Mouse (Mus musculus) limb, embryonic 13.5 days (tissue): ENCODE data around the gene Atp11a. TPM values are rescaled to one million over a fixed set of nuclear protein-coding genes. Genes with fewer than 3 reads are reported as not detected.

Experiments
- ATAC-seq: fragments of 200-750 bp; cut with Nextera tagmentation; 2 replicates; pipeline ENCODE4 v1.8.0; 2017; ENCODE audit warnings: low read depth, moderate number of reproducible peaks, moderate TSS enrichment; ENCODE audit not compliant: low FRiP score
- H3K27ac ChIP-seq: fragments of 300-500 bp; sonication (generic); 2 replicates; pipeline ENCODE4 v1.5.1; 2015; ENCODE audit warnings: inconsistent platforms, mild to moderate bottlenecking, moderate library complexity
- H3K27me3 ChIP-seq: fragments of 300-500 bp; sonication (generic); 2 replicates; pipeline ENCODE4 v1.6.1; 2015; ENCODE audit warnings: mild to moderate bottlenecking, inconsistent platforms
- H3K36me3 ChIP-seq: fragments of 300-500 bp; sonication (generic); 2 replicates; pipeline ENCODE4 v1.6.1; 2015; ENCODE audit warnings: inconsistent platforms, mild to moderate bottlenecking, moderate library complexity
- H3K4me1 ChIP-seq: fragments of 300-500 bp; sonication (generic); 2 replicates; pipeline ENCODE4 v1.6.1; 2015; ENCODE audit warnings: inconsistent platforms
- H3K4me2 ChIP-seq: fragments of 300-500 bp; sonication (generic); replicated peaks from 2 replicates; pipeline ENCODE4 v1.6.1; 2015; ENCODE audit warnings: inconsistent platforms, mild to moderate bottlenecking, moderate library complexity
- H3K4me3 ChIP-seq: fragments of 300-500 bp; sonication (generic); 2 replicates; pipeline ENCODE4 v1.5.1; 2015; ENCODE audit warnings: moderate library complexity, mild to moderate bottlenecking, inconsistent platforms
- H3K9ac ChIP-seq: fragments of 300-500 bp; sonication (generic); 2 replicates; pipeline ENCODE4 v1.6.1; 2015; ENCODE audit warnings: mild to moderate bottlenecking, inconsistent platforms
- H3K9me3 ChIP-seq: fragments of 300-500 bp; sonication (generic); 2 replicates; pipeline ENCODE4 v1.6.1; 2016; ENCODE audit warnings: inconsistent platforms
- WGBS: fragments of 180-500 bp; shearing (Covaris S2); methylation state at CpG from one replicate; pipeline ENCODE4 v1.1.7; 2015; 5-methylcytosine and 5-hydroxymethylcytosine counted together
- polyA plus RNA-seq: library from polyadenylated mRNA; unstranded; fragments of >200 nt; fragmentation: Nextera tagmentation; extraction: Ambion mirVana; gene quantifications from 2 replicates; pipeline ENCODE4 v1.2.1, GENCODE M21; 2015

Gene Atp11a
- polyA plus RNA-seq, 1 experiment from 2014 or later, result 15.2 TPM

DNA sequence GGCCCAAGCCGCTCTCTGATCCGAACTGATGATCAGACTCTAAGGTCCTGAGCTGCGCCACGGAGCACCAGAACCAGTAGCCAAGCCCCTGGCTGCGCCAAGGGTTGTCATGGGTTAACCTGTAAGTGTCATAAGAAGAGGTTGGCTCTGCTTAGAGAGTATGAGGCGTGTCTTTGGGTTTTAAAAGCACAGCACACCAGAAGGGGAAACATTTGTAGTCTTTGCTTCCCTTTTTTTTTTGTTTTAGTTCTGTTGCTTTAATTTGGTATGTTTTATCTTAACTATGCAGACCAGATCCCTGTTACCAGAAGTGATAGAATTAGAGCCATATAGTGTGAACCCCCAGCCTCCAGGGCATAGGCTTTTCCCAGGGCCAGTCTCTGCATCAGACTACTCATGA lies 123.3 kb downstream of the Atp11a start:
- no peak for ATAC-seq
- no peaks in the 10 kb centered on the region for H3K4me1 ChIP-seq
- H3K27ac ChIP-seq, result no peak overlapping the region
- no peak overlapping the region for H3K4me3 ChIP-seq
- WGBS, result 85% methylated on average over 6 of the region's 6 CpGs
- no peaks in the 10 kb centered on the region for H3K36me3 ChIP-seq
- H3K4me2 ChIP-seq, result no peak overlapping the region
- no peak overlapping the region for H3K9ac ChIP-seq
- H3K9me3 ChIP-seq, result no peaks in the 10 kb centered on the region
- H3K27me3 ChIP-seq, result 0 out of 2 replicates have a peak, but pooled peaks cover 4% of the 10 kb centered on the region

DNA sequence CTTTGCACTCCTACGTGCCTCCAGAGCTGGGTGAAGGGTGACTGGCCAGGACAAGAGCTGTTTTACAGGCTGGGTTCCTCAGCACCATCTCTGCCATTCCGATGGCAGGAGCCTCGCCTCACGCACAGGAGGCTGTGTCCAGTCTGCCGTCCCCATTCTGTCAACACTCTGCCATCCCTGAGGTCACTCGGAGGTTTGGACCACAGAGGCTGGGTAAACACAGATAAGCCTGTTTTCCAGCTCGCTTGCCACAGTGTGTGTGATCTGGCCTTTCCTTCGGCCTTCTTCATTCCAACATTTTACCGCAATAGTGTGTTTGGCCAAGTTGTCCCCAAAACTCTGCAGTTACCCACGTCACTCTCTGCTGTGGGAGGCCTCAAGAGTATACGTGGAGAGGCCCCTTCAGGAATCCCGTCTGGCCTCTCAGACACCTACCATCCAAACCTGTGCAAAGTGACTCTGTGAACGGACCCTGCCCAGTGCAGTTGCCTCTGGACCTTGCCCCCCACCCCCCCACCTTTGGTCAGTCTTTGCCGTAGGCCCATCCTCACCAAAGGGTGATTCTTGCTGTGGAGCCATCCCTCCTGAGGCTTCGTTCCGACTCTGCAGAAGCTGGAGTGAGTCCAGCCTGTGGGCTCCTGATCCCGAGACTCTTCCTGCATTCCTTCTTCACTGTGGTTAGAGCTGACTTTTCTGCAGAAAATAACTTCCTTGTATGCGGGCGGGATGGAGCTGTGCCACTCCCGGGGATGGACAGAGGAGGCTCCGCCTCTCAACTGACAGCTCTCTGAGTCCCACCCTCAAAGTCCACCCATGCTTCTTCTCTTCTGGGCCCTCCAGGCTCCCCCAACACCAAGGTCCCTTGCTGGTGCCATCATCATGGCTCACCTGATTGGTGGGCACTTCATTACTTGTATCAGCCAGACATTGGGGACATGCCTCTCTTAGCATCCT lies 126.5 kb downstream of the Atp11a start:
- no peak for ATAC-seq
- H3K4me3 ChIP-seq, result no peak overlapping the region
- H3K27me3 ChIP-seq, result no peaks in the 10 kb centered on the region
- 83% methylated on average over 21 of the region's 21 CpGs for WGBS
- no peaks in the 10 kb centered on the region for H3K9me3 ChIP-seq
- no peak overlapping the region for H3K9ac ChIP-seq
- no peaks in the 10 kb centered on the region for H3K36me3 ChIP-seq
- H3K4me2 ChIP-seq, result no peak overlapping the region
- H3K4me1 ChIP-seq, result no peaks in the 10 kb centered on the region
- H3K27ac ChIP-seq, result no peak overlapping the region

DNA sequence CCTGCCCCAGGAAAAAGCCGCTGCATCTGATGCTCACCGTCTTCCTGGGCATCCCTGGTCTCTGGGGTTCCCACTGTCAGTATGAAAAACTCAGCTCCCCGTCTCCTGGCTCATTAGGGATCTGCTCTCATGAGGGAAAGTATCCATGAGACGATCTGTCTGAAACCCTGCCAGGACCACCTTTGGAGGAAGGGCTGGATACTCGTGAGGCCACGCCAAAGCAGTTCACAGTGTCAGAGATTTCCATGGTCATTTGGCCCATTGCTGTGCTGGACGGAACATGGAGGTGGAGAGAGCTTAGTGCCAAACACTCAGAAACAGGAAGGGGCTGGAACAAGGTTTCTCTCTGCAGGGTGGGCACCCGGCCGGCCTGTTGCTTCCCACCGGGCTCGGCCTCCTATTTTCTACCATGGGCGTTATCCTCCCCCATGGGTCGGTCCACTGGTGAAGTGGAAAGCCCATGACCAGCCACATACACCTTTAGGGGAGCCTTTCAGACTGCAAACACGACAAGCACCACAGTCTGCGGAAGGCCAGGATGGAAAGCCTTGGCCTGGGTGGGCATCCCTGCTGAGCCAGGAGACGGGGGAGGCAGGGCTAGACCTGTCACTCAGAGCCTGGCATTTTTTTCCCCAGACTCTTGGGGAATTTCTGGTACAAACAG lies 131.1 kb downstream of the Atp11a start:
- Histone ChIP-seq H3K4me1 (no peaks in the 10 kb centered on the region), H3K9ac (no peak overlapping the region), H3K27ac (no peak overlapping the region), H3K4me3 (no peak overlapping the region), H3K36me3 (no peaks in the 10 kb centered on the region), H3K4me2 (no peak overlapping the region), H3K9me3 (no peaks in the 10 kb centered on the region), H3K27me3 (no peaks in the 10 kb centered on the region)
- ATAC-seq, result no peak
- WGBS, result 80% methylated on average over 16 of the region's 16 CpGs

DNA sequence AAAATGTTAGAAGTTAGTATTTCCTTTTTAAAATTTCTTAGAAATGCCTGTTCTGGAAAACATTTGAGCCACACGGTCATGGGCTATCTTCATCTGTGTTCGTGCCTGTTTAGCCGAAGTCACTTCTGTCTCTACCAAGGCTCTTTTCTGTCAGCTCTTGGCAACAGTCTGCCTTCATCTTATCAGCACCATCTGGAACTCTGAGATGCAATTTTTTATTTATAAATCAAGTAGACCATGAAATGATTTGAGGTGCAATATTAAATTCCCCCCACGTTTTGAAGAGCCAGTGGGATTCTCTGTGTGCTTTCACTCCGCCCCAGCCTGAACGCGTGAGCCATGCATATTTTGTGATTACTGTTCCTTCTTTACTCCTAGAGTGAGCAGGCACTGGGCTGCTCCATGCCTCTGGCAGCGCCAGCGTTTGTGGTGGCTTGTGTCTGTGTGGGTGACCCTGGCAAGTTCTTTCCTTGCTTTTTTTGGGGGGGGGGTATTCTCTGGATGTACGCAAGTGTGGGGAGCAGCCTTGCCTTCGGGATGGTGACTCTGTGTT lies 132.3 kb downstream of the Atp11a start:
- no peak overlapping the region for H3K4me3 ChIP-seq
- no peaks in the 10 kb centered on the region for H3K36me3 ChIP-seq
- H3K27ac ChIP-seq, result no peak overlapping the region
- H3K9me3 ChIP-seq, result no peaks in the 10 kb centered on the region
- no peaks in the 10 kb centered on the region for H3K4me1 ChIP-seq
- no peak overlapping the region for H3K4me2 ChIP-seq
- H3K27me3 ChIP-seq, result no peaks in the 10 kb centered on the region
- 88% methylated on average over 11 of the region's 11 CpGs for WGBS
- H3K9ac ChIP-seq, result no peak overlapping the region
- ATAC-seq, result no peak

DNA sequence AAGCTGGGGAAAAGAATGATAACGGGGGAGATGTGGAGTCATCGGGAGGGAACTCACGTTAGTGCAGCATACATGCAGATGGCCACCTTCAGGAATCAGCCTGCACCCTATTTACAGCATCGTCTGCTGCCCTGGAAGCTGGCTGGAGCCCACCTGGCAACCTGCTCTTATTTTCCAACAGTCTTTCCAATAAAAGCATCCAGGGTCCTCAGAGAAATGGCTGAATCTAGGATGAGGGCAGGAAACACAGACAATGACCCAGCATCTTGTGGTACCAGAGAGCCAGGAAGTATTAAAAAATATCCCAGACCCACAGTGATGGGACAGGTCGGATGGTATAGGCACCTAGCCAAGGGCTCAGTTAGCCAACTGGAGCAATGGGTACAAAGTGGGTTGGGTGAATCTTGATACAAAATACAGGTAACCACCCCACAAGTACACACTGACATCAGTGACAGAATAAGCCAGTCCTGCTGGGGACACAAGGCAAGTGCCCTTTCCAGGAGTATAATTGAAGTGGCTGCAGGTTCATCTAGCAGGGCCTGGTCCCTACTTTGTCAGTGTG lies 136.2 kb downstream of the Atp11a start:
- ATAC-seq, result no peak
- peaks cover 4% of the 10 kb centered on the region for H3K4me1 ChIP-seq
- no peaks in the 10 kb centered on the region for H3K36me3 ChIP-seq
- no peak overlapping the region for H3K27ac ChIP-seq
- H3K4me3 ChIP-seq, result no peak overlapping the region
- WGBS, result 78% methylated on average over 5 of the region's 5 CpGs
- no peak overlapping the region for H3K9ac ChIP-seq
- no peaks in the 10 kb centered on the region for H3K9me3 ChIP-seq
- no peak overlapping the region for H3K4me2 ChIP-seq
- no peaks in the 10 kb centered on the region for H3K27me3 ChIP-seq

DNA sequence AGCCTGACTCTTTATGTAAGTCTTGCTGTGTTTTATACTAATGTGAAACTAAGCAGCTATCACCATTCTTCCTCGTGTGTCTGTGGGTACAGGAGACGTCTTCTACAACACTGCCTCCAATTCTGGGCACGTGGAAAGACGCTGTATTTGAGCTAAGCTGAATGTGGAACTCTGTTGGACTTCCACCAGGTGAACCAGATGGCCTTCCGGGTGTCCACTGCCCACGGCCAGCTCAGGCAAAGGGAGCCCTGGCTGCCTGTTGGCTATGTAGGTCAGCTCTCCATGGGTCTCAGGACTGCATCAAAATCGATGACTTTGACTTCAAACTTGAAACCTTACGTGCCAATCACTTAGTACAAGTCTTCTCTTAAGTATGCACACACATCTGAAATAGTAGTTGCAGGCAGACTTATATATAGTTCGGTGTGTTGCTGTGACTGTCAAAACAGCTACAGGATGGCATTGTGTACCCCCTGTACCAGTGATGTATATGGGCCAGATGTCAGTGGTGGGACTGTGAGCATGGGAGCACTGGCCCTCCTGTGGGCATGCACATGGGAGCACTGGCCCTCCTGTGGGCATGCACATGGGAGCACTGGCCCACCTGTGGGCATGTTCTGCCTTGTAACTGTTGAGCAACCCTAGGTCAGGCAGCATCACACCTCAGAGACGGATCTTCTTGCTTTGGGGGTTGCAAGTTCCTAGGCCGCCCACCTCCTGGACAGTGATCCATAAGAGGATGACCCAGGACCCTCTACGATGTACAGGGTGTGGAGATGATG lies 137.2 kb downstream of the Atp11a start:
- no peaks in the 10 kb centered on the region for H3K9me3 ChIP-seq
- no peaks in the 10 kb centered on the region for H3K27me3 ChIP-seq
- H3K4me2 ChIP-seq, result no peak overlapping the region
- no peak overlapping the region for H3K9ac ChIP-seq
- WGBS, result 83% methylated on average over 12 of the region's 12 CpGs
- H3K27ac ChIP-seq, result no peak overlapping the region
- H3K4me3 ChIP-seq, result no peak overlapping the region
- no peaks in the 10 kb centered on the region for H3K36me3 ChIP-seq
- ATAC-seq, result no peak
- peaks cover 4% of the 10 kb centered on the region for H3K4me1 ChIP-seq

DNA sequence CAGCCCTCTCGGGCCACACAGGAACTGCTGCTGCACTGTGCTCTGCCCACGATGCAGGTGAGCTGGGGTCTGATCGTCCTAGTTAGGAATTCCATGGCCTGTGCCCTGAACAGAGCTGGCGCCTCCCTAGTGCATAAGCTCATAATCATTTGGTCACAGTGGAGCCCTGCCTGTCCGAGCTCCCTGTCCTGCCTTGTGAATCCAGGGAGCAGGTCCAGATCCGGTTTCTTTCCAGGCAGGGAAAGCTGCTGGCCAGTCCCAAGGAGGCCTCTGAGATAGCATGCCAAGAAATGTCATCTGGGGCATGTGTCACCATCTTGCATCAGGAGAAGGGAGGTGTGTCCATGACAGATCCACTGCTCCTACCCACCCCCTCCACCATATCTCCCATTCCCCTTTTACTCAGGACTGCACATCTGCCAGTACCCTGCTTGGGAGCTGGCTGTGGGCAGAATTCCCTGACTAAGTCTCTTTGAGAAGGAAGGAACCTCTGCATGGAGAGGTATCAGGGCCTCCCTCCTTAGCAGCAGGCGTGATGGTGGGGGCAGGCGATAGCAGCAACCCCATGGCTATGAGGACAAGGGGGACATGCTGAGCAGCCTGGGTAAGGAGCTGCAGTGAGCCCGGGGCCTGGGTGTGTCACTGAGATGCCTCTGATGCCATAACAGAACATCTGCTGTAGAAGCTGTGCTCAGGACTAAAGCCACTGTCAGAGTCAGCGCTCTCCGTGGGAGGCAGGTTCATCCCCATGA lies 138.1 kb downstream of the Atp11a start:
- Histone ChIP-seq H3K36me3 (no peaks in the 10 kb centered on the region), H3K27me3 (no peaks in the 10 kb centered on the region), H3K4me1 (peaks cover 4% of the 10 kb centered on the region), H3K4me2 (no peak overlapping the region), H3K27ac (no peak overlapping the region), H3K9me3 (no peaks in the 10 kb centered on the region), H3K9ac (no peak overlapping the region), H3K4me3 (no peak overlapping the region)
- WGBS, result 75% methylated on average over 11 of the region's 11 CpGs
- no peak for ATAC-seq

DNA sequence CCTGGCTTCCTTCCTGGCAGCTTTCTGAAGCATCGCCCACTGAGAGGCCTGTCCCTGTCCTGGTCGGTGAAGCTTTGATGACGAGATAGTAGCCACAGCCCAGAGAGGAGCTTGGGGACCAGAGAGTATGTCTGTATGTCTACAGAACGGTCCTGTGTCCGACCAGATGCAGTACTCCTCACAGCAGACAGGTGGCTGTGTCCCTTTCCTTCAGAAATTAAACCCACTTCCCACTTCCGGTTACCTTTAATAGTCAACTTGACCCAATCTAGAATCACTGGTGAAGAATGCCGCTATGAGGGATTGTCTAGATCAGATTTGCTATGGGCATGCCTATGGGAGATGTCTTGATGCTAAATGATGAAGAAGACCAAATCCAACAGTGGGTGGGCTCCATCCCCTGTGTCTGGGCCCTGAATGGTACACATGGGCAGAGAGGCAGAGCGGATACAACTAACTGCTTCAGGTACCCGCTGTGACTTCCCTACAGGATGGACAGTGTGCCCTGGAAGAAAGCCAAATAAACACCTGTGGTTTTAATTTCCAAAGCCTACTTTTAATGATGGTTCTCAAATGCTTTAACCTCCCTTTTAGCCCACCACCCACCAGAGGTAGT lies 138.8 kb downstream of the Atp11a start:
- Histone ChIP-seq H3K9ac (no peak overlapping the region), H3K27ac (no peak overlapping the region), H3K4me1 (peaks cover 4% of the 10 kb centered on the region), H3K27me3 (no peaks in the 10 kb centered on the region), H3K36me3 (no peaks in the 10 kb centered on the region), H3K9me3 (no peaks in the 10 kb centered on the region), H3K4me2 (no peak overlapping the region), H3K4me3 (no peak overlapping the region)
- 70% methylated on average over 9 of the region's 9 CpGs for WGBS
- no peak for ATAC-seq

DNA sequence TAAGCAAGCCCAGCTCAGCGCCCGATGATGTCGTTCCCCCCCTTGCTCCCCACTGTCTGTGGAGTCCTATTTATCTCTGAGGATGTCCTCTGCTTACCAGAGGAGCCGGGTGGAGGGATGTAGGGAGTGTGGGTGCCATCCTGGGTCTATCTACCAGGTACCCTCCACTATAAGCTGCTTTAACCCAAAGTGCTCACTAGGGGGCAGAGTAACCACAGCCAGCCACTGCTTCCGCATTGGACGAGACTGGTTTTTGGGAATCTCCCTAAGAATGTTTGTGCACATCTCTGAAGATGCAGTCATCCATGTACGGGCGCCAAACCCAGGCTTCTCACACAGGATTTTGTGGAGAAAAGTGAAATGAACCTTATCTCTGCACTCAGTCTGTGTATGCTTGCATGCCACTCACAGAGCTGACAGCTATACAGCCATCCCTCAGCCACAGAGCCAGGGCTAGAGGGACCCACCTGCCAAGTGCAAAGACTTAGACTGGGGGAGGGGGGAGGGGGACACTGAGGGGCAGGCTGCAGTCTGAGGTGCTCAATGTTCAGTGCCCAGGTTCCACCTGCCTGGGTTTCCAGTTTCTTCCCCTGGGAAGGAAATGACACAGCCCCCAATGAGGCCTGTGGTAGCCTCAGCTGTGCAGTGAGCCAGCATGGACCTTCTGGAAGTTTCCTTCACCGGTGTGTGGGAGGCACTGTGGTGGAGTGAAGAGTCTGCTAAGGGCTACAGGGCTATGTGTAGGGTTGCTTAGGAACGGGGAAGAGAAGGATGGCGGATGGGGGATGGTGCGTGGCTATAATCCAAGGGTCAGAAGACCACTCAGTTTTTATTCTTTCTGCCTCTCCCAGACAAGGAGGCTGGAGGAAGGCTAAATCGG lies 139.9 kb downstream of the Atp11a start:
- Histone ChIP-seq H3K9ac (no peak overlapping the region), H3K27ac (no peak overlapping the region), H3K9me3 (no peaks in the 10 kb centered on the region), H3K4me3 (no peak overlapping the region), H3K4me2 (no peak overlapping the region), H3K27me3 (no peaks in the 10 kb centered on the region), H3K4me1 (peaks cover 4% of the 10 kb centered on the region), H3K36me3 (no peaks in the 10 kb centered on the region)
- WGBS, result 56% methylated on average over 13 of the region's 13 CpGs
- ATAC-seq, result peak; percentile 52; the same call in 1 of the 2 replicates

DNA sequence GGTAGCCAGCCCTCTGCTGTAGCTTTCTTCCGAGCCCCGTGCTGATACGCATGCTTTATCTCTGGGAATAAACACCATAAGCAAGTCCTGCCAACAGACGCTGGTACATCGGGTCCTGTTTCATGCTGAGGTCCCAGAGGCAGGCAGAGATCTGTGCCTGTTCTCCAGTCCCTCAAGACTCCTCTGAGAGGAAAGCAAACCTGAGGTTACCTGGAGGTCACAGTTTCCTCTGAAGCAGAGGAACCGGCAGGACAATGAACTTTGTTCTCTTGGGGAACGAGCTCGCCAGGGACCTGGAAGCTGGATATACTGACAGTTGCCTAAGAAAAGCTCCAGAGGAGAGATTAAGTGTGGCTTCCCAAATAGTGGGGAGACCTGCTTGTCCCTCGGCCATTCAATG lies 141.0 kb downstream of the Atp11a start:
- H3K9me3 ChIP-seq, result no peaks in the 10 kb centered on the region
- no peak for ATAC-seq
- WGBS, result 60% methylated on average over 9 of the region's 9 CpGs

More for the DNA sequence above, 141.0 kb downstream of the Atp11a start:
- Histone ChIP-seq H3K36me3 (no peaks in the 10 kb centered on the region), H3K27me3 (no peaks in the 10 kb centered on the region), H3K4me3 (no peak overlapping the region), H3K27ac (no peak overlapping the region), H3K4me2 (no peak overlapping the region), H3K9ac (no peak overlapping the region; the same call in 1 of the 2 replicates), H3K4me1 (peaks cover 4% of the 10 kb centered on the region)
